Mouse (Mus musculus): ENCODE results near the gene Rab17.

GRCm38 (mm10) chr1:90980638-90981330 is 11.3 kb upstream of the Rab17 start:
- TF ChIP-seq CTCF (IDR thresholded peaks at IDR 0.05; ENCODE audit: low read depth) (no peak), EP300 (IDR thresholded peaks at IDR 0.05; ENCODE audit: low read depth) (no peak)

Data from liver, postnatal 0 days (tissue).